Mouse (Mus musculus) lung, postnatal 0 days (tissue): ENCODE measurements at regions not wholly inside any gene's neighbourhood (a gene's known extent, or its start where the extent isn't known, plus 50 kb on each side); places are given as distances from the start of the nearest gene placed in this dataset.

Source experiments
- CTCF ChIP-seq: IDR thresholded peaks from 2 replicates; pipeline ENCODE4 v1.5.1; 2016; ENCODE audit warnings: antibody characterized with exemption, mild to moderate bottlenecking
- EP300 ChIP-seq: IDR thresholded peaks from 2 replicates; pipeline ENCODE4 v1.6.1; 2016; ENCODE audit warnings: antibody characterized with exemption, mild to moderate bottlenecking, control low read depth

- no peak for TF ChIP-seq CTCF
- no peak for TF ChIP-seq EP300
Measured at GRCm38 (mm10) chr12:113364437-113364836, 124.9 kb upstream of the Adam6b start.
